Mouse (Mus musculus) kidney, adult 2 months (tissue): ENCODE data around the gene Rad51b.

Source experiments
- CTCF ChIP-seq: fragments of 200-500 bp; conservative IDR thresholded peaks from 2 replicates; pipeline ENCODE4 v1.5.1; 2011; ENCODE audit warnings: low read depth, mild to moderate bottlenecking, control low read depth, low read length, moderate library complexity, mixed read lengths; ENCODE audit not compliant: insufficient read depth, insufficient read length
- POLR2A ChIP-seq: fragments of 200-500 bp; IDR thresholded peaks from one replicate; pipeline ENCODE4 v1.6.1; 2011; ENCODE audit warnings: low read depth, low read length, control low read depth

GRCm38 (mm10) chr12:79683759-79684158 lies 386.7 kb downstream of the Rad51b start:
- TF ChIP-seq CTCF: no peak
- no peak for TF ChIP-seq POLR2A
